Mouse (Mus musculus) cerebellum, adult 9-10 months (tissue): ENCODE results near the gene Carm1.
"Not testable (repeated sequence)": the region's sequence is repeated elsewhere in the genome, so short reads cannot be mapped to it uniquely, and the experiment has no call there.

ENCODE experiments used
- DNase-seq: peaks from one replicate; pipeline ENCODE4 v3.0.0; 2022

Gene Carm1

GRCm38 (mm10) chr9:21546789-21547074 is at the start of gene Carm1:
Carm1 (plus strand) TSS chr9:21546894.
- DNase-seq = no peak

DNA sequence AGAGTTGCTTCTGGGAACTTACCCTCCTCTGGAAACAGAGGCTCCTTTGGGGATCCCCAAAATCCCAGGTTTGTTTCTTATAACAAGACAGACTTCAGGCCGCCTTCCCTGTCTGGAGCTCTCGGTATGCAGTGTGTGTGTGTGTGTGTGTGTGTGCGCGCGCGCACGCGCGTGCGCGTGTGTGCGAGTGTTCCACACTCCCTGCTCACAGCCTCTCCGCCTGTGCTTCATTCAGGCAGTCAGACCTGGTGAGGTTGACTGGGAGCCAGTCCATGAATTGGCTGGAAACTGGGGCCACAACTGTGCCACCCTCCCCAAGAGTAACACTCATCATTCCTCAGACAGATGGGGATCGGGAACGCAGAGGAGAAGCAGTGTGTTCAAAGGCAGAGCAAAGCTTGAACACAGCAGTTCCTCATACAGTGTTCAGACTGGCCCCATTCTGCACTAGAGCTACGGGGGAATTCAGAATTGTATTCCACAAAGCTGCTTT is 49.6 kb upstream of the Carm1 start:
- no peak for DNase-seq

DNA sequence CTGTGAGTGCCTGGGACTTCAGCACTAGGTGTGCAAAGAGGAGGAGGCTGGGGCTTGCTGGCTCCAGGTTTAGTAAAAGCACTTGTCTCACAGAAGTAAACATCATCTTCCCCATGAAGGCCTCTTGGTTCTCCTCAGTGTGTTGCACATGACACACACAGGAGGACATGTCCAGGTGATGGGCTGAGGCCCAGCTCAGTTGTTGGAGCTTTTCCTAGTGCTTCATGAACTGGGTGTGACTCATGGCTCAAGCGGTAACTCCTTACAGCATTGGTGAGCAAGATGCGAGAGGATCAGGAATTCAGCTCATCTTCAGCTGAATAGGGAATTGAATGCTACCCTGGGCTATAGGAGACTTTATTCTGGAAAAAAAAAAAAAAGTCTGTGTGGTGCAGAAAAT is 49.0 kb upstream of the Carm1 start:
- DNase-seq = no peak

- no peak for DNase-seq
Measured at GRCm38 (mm10) chr9:21498284-21498902, 48.3 kb upstream of the Carm1 start.

DNA sequence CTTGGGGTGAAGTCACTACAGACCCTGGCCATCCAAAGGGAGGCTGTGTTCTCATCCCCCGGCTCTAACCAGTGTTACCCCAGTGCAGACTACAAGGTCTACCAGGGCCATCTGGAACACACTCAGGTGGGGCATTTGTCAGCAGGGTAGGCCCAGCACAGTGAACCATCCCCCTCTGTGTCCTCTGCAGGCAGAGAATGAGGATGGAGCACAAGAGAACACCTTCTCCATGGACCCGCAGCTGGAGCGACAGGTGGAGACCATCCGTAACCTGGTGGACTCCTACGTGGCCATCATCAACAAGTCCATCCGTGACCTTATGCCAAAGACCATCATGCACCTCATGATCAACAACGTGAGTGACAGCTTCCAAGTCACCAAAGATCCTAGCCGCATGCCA is 43.3 kb upstream of the Carm1 start:
- no peak for DNase-seq

- DNase-seq = no peak
Measured at GRCm38 (mm10) chr9:21505767-21506166, 40.9 kb upstream of the Carm1 start.

DNA sequence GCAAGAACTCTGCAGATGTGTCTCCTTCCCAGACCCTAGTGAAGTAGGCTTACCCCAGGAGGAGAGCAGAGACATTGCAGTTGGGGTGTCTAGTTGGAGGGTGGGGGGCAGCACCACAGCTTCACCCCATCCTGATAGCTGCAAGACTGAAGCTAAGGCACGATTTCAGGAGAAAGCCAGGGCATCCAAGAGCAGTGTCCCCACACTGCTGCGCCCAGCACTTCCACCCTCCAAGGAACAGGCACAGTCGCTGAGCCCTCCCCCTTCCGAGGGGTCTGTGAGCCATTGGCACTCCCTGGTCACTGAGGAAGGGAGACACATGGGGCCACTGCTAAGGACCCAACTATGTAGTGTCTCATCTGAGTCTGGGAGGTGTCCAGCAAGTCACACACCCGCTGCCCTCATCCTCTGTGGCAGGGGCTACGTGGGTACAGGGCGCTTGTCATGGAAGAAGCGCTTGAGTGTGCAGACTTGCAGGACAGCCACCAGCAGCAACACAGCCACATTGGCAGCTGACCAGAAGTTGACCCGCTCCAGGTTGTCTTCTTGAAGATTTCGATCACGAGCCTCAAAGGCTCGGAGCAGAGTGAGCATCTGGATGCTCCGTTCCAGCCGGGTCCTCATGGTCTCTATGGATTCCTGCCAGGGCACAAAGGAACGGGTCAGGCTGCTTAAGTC is 38.8 kb upstream of the Carm1 start:
- peak; percentile 53 for DNase-seq

- DNase-seq = peak; percentile 52
Measured at GRCm38 (mm10) chr9:21508871-21509404, 37.8 kb upstream of the Carm1 start.

DNA sequence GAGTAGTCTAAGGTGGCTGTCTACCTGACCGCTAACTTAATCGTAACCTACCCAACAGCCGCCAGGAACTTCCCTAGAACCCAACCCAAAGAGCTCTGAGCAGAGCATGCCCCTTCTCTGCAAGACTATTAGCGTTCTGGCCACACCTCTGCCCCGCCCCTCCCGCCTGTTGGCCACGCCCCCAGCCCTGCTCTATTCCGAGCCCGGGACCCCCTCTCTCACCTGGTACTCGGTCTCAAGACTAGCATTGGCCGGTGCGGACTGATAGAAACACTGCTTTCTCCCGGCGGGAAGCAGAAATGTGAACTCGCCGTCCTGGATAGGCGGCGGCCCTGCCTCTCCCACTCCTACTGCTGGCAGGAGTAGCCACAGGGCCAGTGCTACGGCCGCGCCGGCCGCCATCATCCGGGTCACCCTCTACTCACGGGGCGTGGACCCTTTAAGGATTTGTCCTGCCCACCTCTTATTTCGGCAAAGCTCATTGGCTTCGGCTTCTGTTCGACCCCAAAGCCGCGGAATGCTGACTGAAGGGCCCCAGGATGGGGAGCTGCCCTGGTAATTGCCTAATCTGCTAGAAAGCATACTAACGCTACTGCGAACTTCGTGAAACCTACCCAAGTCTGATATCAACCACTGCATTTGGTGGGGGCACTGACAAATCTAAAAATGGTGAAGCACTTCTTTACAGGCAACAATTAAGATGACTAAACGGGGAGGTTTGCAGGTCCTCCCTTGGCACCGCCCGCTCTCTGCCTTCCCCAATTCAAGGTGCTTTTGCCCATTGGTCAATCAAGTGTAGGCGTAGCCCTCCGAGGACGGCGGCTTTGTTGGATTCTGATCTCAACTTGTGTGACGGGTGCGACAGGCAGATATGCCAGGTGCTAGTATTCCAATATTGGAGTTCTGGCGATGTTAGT is 36.7 kb upstream of the Carm1 start, which contains the start of gene Tmed1:
TSS of gene Tmed1 (minus strand) at position 481 of the 917 bp plus-strand sequence.
- peak; percentile 97 for DNase-seq

DNA sequence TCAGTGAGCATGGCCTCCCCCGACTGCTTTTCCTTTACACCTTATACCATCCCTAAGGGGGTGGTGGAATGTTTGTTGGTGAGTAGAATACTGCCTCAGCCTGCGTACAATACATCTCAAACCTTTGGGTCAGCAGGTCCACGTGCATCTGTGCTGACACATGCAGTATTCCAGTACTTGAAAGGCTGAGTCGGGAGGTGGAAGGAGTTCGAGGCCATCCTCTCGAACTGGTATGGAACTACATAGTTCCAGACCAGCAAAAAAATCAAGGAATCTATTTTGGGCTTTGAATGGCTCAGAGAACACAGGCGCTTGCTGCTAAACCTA is 36.0 kb upstream of the Carm1 start:
- no peak for DNase-seq

- DNase-seq = peak; percentile 52
Measured at GRCm38 (mm10) chr9:21511052-21511451, 35.6 kb upstream of the Carm1 start.

DNA sequence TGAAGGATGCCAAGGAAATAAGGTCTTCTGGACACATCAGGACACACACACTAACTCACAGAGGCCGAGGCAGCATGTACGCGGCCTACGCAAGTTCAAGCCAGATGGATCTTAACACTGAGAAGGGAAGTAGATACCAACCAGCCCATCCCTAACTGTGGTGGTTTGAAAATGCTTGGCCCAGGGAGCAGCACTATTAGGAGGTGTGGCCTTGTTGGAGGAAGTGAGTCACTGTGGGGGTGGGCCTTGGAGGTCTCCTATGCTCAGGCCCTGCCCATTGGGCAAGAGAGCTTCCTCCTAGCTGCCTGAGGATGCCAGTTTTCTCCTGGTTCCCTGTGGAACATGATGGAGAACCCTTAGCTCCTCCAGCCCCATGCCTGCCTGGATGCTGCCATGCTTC is 33.2 kb upstream of the Carm1 start:
- DNase-seq = no peak

GRCm38 (mm10) chr9:21517947-21518495 is 28.7 kb upstream of the Carm1 start:
- no peak for DNase-seq

- not testable (repeated sequence) for DNase-seq
Measured at GRCm38 (mm10) chr9:21518690-21519089, 28.0 kb upstream of the Carm1 start.

DNA sequence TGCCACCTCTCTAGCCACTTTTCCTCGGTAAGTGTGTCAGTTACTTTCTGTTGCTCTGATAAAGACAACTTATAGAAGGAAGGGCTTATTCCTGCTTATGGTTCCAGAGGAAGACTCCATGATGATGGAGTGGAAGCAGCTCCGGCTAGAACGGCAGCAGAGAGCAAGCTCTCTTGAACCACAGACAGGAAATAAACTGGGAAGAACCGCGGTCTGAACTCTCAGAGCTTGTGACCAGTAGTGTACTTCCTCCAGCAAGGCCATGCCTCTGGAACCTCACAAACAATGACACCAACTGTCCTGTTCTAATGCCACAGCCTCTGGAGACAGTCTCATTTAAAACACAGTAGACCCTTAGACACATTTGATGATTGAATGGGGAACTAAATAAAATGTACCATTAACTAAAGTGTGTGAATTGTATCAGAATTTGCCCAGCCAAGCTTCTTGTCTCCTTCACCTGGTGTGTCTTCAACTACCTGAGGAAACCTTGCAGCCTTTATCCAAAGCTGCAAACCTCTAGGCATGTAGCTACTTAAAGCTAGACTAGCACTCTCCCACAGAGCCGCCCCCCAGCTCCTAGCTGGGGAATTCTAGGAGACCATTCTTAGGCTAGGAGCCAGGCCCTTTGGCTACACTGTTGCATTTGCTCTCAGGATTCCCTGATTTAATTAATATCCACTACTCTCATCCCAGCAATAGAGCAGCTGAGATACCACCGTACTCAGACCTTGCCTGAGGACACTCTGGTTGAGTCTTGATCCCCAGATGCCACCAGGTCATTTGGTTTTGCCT is 21.4 kb upstream of the Carm1 start:
- DNase-seq = no peak

- no peak for DNase-seq
Measured at GRCm38 (mm10) chr9:21525937-21526633, 20.6 kb upstream of the Carm1 start, which contains the start of gene AB124611. AB124611 (plus strand) TSS chr9:21526176.

- DNase-seq = no peak
Measured at GRCm38 (mm10) chr9:21526634-21526944, 20.1 kb upstream of the Carm1 start.

DNA sequence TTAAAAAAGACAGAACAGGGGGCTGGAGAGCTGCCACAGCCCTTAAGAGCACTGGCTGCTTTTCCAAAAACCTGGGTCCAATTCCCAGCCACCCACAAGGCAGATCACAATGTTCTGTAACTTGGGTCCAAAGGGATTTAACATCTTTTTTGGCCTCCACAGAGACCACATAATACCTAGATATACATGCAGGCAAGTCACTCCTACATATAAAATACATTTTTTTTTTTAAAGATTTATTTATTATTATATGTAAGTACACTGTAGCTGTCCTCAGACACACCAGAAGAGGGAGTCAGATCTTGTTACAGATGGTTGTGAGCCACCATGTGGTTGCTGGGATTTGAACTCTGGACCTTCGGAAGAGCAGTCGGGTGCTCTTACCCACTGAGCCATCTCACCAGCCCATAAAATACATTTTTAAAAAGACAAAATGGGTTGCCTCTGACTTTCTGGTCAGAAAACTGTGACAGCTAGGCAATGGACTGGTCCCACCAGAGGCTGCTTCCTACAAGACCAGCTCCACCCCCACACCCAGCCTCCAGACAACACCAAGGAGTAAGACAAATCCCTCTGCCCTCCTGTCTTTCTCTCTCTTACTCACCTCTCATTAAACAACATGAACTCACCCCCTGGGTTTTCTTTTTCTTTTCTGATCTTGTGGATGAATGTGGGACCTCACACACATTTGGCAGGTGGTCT is 19.4 kb upstream of the Carm1 start:
- DNase-seq = no peak

DNA sequence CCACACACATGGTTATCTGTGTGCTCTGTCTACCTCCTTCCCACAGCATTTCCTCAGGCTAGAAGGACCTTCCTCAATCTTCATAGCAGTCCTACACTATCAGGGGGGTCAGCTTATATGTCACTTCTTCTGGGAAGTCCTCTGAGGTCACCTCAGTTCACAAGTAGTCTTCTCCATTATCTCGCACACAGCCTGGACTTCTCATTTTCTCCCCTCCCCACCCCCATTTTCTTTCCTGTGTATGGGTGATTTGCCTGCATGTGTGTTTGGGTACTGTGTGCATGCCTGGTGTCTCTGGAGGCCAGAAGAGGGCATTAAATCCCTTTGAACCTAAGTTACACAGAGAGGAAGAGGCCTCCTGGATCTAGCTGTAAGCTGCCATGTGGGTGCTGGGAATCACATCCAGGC is 18.8 kb upstream of the Carm1 start:
- no peak for DNase-seq

- no peak for DNase-seq
Measured at GRCm38 (mm10) chr9:21536501-21536900, 10.2 kb upstream of the Carm1 start.

GRCm38 (mm10) chr9:21537009-21537408 is 9.7 kb upstream of the Carm1 start:
- no peak for DNase-seq
